Mouse (Mus musculus): ENCODE data around the gene Zfp710. TPM values are rescaled to one million over a fixed set of nuclear protein-coding genes. Genes with fewer than 3 reads are reported as not detected.
"Not testable (repeated sequence)": the region's sequence is repeated elsewhere in the genome, so short reads cannot be mapped to it uniquely, and the experiment has no call there.

The Zfp710 gene
- total RNA-seq (2015) (18.9 and 19.3 TPM in 2 replicates), total RNA-seq (2017) (22.7 and 23.6 TPM in 2 replicates)

GRCm38 (mm10) chr7:80024521-80025390 is at the start of gene Zfp710:
TSS of gene Zfp710 (plus strand) at chr7:80024814.
- ATAC-seq (replicated peaks; ENCODE audit: poor library complexity) = peak; percentile 65

- no peak for ATAC-seq (replicated peaks; ENCODE audit: poor library complexity)
Measured at GRCm38 (mm10) chr7:79975316-79975715, 49.3 kb upstream of the Zfp710 start.

- ATAC-seq (replicated peaks; ENCODE audit: poor library complexity) = no peak
Measured at GRCm38 (mm10) chr7:79986717-79987116, 37.9 kb upstream of the Zfp710 start.

- peak; percentile 42; the same call in 1 of the 2 replicates for ATAC-seq (replicated peaks; ENCODE audit: poor library complexity)
Measured at GRCm38 (mm10) chr7:79987745-79988144, 36.9 kb upstream of the Zfp710 start.

GRCm38 (mm10) chr7:79988466-79988865 is 36.1 kb upstream of the Zfp710 start:
- ATAC-seq (replicated peaks; ENCODE audit: poor library complexity) = not testable (repeated sequence)

- ATAC-seq (replicated peaks; ENCODE audit: poor library complexity) = peak; percentile 77; the same call in 1 of the 2 replicates
Measured at GRCm38 (mm10) chr7:79994476-79994875, 30.1 kb upstream of the Zfp710 start.

- no peak for ATAC-seq (replicated peaks; ENCODE audit: poor library complexity)
Measured at GRCm38 (mm10) chr7:79997761-79998160, 26.9 kb upstream of the Zfp710 start.

- no peak for ATAC-seq (replicated peaks; ENCODE audit: poor library complexity)
Measured at GRCm38 (mm10) chr7:80002353-80003055, 22.1 kb upstream of the Zfp710 start.

- no peak for ATAC-seq (replicated peaks; ENCODE audit: poor library complexity)
Measured at GRCm38 (mm10) chr7:80004776-80005554, 19.6 kb upstream of the Zfp710 start.

GRCm38 (mm10) chr7:80010680-80011079 is 13.9 kb upstream of the Zfp710 start:
- ATAC-seq (replicated peaks; ENCODE audit: poor library complexity) = no peak

GRCm38 (mm10) chr7:80011470-80011869 is 13.1 kb upstream of the Zfp710 start:
- peak; percentile 88 for ATAC-seq (replicated peaks; ENCODE audit: poor library complexity)

GRCm38 (mm10) chr7:80013884-80014550 is 10.6 kb upstream of the Zfp710 start:
- ATAC-seq (replicated peaks; ENCODE audit: poor library complexity) = peak; percentile 41; the same call in 1 of the 2 replicates

- peak; percentile 69 for ATAC-seq (replicated peaks; ENCODE audit: poor library complexity)
Measured at GRCm38 (mm10) chr7:80014826-80015755, 9.5 kb upstream of the Zfp710 start.

GRCm38 (mm10) chr7:80018506-80019452 is 5.8 kb upstream of the Zfp710 start:
- ATAC-seq (replicated peaks; ENCODE audit: poor library complexity) = peak; percentile 32; the same call in 1 of the 2 replicates

GRCm38 (mm10) chr7:80023621-80024435 is 786 bp upstream of the Zfp710 start:
- ATAC-seq (replicated peaks; ENCODE audit: poor library complexity) = peak; percentile 45; the same call in 1 of the 2 replicates

GRCm38 (mm10) chr7:80025391-80026117 is 940 bp downstream of the Zfp710 start:
- 0 out of 2 replicates have a peak, but pooled peaks have one; percentile 7 for ATAC-seq (replicated peaks; ENCODE audit: poor library complexity)
